Mouse (Mus musculus) mouse trophoblast stem cell (cell line): ENCODE data around the gene Hikeshi.

Experiments
- in situ Hi-C, 2 experiments: fragments of 300-500 bp; cut with MseI, MboI; formaldehyde crosslinking; loops; 2 replicates in 1 of 2; 3 replicates in 1 of 2; pipeline ENCODE4 v1.15.1; 2025

Hikeshi gene

DNA sequence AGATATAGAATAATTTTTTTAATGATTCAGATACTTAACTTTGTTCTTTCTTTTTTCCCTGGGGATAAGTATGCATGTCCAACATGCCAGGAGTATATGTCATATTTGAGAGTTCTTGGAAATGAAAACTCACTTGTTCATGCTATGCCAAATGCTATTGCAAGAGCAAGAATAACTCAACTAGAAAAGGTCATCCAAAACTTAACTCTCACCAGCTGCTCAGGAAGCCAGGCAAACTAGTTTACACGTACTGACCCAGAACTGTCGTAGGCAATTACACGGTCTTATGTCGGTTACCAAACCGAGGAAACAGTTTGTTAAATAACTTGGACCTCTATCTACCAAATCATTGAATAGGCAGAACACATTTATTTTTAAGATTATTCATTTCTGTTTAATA lies 24.3 kb downstream of the Hikeshi start:
- in situ Hi-C loops, result no loop called here

DNA sequence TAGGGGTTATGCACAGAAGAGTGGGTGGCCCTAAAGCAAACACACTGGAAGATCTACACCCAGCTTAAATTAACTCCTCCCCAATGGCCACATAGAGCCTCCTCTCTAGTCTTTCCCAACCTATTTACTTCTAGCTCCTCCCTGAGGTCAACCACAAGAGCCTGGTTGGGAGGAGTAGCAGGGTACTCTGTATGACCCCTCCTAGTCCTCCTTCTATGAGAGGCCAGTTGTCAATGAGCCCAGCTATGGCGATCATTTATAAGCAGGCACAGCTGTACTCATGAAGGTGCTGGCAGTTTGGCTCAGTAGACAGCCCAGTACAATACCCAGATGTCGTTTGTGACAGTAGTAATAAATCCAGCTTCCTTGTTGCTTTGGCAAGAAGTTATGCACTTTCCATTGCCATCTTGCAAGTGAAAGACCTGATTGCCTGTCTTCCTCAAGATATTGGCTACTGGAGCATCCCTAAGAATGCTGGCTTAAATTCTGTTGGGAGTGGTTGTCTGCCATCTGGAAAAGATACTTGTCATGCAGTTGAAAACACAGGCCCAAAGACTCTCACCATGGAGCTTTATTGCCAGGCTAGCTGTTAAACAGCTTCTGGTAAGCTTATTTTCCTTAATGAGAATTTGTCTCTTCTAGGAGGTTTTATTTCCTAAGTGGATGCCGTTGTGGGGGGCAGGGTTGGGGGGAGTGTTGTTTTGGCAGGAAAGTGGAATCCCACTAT lies 27.4 kb downstream of the Hikeshi start:
- in situ Hi-C loops, result no loop called here

DNA sequence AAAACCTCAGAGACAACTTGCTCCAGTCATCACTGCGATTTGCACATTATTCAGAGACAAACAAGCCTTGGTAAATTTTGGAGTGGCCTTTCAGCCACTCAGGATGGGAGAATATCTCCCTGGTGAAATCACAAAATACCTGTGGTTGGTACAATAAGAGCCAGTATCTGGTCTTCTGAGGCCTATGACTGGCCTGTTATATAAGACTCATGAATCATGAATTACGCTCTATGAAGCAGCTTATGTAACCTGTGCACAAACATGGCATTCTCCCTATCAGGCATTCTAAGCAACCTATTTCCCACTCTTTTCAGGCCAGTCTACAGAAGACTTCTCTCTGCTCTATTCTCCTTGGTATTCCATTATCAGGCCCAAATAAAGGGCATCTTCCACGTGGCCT lies 28.6 kb downstream of the Hikeshi start:
- in situ Hi-C loops, result no loop called here

DNA sequence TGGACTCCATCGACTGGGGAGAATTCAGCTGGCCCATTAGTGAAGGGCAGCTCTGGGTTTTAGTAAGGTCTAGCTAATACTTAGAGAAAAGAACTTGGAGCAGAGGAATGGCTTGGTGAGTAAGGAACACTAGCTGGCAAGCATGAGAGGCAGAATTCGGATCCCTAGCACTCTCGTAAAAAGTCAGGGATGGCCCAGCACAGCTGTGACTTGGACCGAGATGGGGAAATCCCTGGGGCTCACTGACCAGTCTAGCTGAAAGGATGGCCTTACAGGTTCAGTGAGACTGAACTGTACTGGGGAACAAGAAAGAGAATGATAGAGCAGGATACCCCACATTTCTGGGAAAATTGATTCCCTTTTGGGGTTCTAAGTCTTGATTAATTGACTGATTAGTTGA lies 31.3 kb downstream of the Hikeshi start:
- in situ Hi-C loops, result no loop called here

DNA sequence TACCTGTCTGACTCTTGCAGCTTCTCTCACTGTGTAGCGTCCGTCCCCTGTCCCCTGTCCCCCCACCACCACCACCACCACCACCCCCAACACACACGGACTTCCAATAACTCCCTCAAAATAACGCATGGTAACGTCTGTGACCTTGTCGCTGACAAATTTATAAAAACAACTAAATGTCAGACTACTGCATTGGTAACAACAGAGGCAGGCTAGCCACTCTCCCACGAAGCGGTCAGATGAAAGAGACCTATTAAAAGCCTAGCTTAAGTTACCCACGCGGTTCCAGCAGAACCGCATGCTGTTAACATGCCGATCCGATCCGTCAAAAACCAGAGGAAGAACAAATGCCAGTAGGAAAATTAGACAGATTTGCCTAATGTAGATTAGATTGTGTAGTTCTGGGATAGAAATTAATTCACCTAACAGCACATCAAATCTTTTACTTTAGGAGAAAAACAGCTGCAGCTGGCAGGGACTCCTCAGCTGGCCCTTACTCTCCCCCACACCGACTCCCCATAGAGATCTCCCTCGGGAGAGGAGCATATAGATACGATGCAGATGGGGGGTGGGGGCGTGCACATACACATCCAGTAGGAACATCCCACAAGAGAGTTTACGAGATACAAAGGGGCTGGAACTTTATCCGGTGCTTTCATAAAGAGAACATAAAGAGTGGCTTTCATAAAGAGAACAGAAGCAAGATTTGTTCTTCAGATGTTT lies 31.9 kb downstream of the Hikeshi start:
- in situ Hi-C loops, result no loop called here

DNA sequence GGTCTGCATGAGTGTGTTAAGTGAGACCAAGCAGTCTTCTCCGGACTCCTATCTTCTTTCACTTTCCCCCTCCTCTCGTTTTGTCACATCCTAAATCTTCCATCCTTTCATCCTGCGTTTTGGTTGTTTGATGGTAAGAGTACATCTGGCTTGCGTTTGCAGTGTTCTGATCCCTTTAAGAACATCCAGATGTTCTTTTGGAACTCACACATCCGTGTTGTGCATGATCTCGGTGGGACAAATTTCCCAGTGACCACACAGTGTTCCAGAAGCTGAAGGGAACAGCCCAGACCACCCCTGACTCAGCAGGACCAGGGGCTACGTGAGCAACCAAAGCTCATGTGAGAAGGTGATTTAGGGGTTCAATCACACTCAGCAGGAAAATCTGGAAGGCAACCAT lies 32.6 kb downstream of the Hikeshi start:
- in situ Hi-C loops, result no loop called here

DNA sequence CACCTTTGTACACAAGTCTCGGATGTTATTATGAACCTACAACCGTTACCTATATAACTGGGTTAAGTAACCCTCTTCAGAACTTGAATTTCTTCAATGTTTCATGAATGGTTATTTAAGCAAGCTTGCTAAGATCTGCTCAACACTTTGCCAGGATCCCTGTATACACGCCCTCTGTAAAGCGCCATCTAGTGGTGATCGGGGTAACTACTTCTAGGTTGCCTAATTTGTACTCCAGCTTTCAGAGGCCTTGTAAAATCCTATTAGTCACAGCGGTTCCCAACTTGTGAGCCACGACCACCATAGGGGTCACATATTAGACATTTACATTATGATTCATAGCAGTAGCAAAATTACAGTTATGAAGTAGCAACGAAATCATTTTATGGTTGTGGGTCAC lies 33.1 kb downstream of the Hikeshi start:
- in situ Hi-C loops, result no loop called here

DNA sequence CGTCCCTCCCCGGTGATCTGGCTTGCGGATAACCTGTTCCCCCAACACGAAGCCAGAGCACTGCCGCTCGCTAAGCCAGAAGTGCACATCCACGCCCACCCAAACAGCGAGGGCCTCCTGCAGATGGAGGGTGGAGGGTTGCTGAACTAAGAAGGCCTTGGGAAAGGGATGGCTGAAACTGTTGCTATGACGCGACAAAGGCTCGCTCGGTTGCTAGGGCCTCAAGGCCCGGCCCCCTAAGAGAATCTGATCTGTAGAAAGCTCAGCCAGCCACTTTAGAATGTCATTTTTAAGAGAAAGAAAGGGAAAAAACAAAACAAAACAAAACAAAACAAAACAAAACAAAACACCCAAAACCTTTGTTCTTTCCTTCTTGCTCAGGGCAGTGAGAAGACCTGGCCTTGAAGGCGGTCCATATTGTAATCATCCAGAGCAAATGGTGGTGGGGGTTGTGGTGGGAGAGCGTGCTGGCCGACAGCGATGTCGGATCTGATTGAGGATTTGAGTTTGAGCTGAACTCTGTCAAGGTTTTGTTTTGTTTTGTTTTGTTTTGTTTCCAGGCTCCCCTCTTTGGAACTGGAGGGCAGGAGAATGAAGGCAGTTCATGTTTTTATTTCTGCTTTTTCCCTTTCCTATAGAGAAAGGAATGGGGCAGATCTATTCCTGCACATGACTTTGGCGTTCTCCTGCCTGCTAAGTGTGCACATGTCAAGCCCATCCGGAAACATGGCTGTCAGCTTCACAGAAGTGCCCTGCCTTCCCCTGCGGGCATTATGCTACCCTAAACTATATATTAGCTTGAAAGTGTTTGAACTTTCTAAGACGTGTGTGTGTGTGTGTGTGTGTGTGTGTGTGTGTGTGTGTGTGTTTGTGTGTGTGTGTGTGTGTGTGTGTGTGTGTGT lies 37.3 kb downstream of the Hikeshi start, which contains the start of gene Ccdc81:
Gene Ccdc81, minus strand, starts transcription at position 188 of the 902 bp plus-strand sequence.
- in situ Hi-C loops, result no loop called here

DNA sequence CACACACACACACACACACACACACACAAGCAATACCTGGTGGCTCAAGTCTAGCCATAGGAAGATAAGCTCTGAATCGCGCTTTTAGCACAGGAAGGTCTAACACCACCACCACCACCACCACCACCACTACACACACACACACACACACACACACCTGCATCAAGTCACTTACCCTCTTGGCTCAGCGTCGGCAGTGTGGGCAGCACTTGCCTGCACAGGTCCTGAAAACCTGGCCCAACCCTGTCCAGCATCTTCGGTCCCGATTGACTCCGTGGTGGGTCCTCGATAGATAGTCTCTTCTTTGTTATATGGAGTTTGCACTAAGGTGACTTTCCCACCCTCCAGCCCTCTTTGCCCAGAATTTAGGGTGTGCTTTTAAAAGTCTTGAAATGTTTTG lies 38.0 kb downstream of the Hikeshi start:
- in situ Hi-C loops, result no loop called here

DNA sequence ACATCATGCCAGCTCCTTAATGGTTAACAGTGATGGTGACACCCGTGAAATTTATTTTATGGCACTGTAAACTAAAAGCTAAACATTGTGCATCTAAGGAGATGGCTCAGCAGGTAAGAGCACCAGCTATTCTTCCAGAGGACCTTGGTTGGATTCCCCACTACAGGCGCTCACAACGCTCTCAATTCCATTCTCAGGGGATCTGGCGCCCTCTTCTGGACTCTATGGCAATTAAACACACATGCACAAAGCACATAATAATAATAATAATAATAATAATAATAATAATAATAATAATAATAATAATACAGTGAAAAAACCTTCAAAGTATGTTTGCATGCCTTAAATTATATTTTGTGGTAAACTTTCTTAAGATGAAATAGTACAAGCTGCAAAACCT lies 49.1 kb downstream of the Hikeshi start:
- in situ Hi-C loops, result no loop called here

DNA sequence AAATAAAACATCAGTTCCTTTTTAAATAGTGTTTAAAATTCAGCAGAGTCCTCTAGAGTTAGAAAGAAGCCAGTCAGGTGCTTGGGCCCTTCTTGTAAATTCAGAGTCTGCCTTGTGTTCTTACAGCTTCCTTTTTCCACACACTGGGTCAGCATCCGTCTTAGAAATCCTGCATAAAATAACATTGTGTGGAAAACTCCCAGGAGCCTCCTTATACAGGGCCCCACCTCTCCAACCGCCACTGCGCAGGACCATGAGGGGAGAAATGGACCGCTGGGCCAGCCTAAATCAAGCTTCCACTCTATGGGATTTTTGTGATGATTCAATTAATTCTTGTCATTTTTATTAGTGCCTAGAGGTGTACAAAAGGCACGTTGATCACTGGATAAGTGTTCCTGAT lies 49.6 kb downstream of the Hikeshi start:
- in situ Hi-C loops, result no loop called here

DNA sequence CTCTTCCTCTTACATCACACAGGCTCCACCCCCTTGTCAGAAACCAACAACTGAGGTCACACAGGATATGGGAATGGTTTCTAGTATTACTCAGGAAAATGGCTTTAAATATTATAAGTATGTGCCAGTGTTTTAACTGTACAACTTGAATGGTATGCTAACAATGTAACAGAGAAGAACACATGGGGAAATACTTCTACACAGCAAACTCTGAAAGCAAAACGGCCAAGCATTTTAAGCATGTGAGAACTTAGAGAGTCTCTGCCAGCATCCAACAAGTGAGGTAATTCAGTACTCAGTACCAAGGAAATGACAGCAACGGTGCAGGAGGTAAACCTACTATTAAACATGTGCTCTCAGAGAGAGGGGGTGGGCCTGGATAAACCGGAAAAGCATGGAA lies 56.5 kb downstream of the Hikeshi start:
- in situ Hi-C loops, result no loop called here

DNA sequence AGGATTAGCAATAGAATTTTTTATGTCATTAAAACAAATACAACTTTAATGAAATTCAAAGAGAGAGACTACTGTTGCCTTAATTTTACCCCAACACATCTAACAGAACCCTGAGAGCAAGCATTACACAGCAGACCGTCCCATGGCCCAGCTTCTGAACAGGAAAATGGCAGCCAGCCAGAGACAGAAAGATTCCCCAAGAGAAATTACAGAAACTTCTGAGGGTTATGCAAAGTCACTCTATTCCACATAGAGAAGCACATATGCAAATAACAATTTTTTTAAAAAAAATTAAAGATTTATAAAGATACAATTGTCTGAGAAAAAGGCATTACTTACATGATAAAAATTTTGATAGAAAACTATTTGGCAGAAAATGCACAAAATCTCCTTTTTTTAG lies 61.3 kb downstream of the Hikeshi start:
- in situ Hi-C loops, result no loop called here
